Mouse (Mus musculus): Measurements from ENCODE around the gene Rdh16f1. TPM values are rescaled to one million over a fixed set of nuclear protein-coding genes. Genes with fewer than 3 reads are reported as not detected.

The Rdh16f1 gene
- polyA plus RNA-seq, 1 experiment, result not detected

DNA sequence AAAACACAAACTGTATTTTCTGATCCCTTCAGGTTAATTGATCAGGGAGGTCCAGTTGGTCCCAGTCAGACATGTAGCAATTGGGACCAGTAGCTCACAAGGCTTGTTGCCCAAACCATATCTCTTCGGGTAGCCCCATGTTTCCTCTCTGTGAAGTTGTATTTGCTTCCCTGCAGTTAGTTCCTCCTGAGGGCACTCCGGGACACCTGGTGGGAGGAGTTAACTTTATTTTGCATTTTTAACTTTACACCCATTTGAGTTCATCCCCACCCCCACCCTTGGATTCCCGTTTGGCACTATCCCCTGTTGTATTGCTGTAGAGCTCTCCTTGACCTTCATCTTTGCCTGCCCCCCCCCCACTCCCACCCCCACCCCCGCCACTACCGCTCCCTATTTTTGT lies 13.7 kb upstream of the Rdh16f1 start:
- Histone ChIP-seq H3K4me3 (ENCODE audit: control insufficient read depth, insufficient read depth, low read length) (no peak overlapping the region), H3K27ac (ENCODE audit: control insufficient read depth, insufficient read depth, low read length) (no peak overlapping the region), H3K4me1 (replicated peaks; ENCODE audit: control insufficient read depth, insufficient read depth, low read length) (no peaks in the 10 kb centered on the region), H3K27me3 (ENCODE audit: control insufficient read depth, insufficient read depth, low read length) (no peaks in the 10 kb centered on the region), H3K36me3 (ENCODE audit: control insufficient read depth, insufficient read depth, low read length) (peaks cover 19% of the 10 kb centered on the region)
- no peak for DNase-seq
- 71% methylated on average over 5 of the region's 5 CpGs for WGBS
- TF ChIP-seq CTCF (IDR thresholded peaks at IDR 0.05; ENCODE audit: borderline replicate concordance, control insufficient read depth, extremely low read depth, insufficient read depth, low read length, poor library complexity) (no peak), POLR2A (IDR thresholded peaks at IDR 0.05; ENCODE audit: control insufficient read depth, extremely low read depth, insufficient read depth, low read length, poor library complexity) (no peak)

DNA sequence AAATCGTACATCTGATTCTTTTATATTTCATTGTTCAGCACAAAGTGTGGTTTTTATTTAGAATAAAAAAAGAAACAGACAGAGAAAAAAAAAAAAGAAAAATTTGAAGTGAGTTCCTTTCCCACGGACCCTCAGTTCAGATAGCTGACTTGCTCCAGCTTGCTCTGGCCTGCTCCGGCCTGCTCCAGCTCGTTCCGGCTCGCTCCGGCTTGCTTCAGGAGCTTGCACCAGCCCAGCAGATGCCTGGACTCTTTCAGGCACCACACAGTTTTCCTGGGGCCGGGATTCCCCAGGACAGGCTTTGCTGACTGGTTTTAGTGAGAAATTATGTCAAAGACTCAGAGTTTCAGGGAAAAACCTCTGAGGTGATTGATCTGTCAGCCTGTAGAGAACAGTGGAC lies 12.3 kb upstream of the Rdh16f1 start:
- Histone ChIP-seq H3K4me3 (ENCODE audit: control insufficient read depth, insufficient read depth, low read length) (no peak overlapping the region), H3K4me1 (replicated peaks; ENCODE audit: control insufficient read depth, insufficient read depth, low read length) (no peaks in the 10 kb centered on the region), H3K27me3 (ENCODE audit: control insufficient read depth, insufficient read depth, low read length) (no peaks in the 10 kb centered on the region), H3K27ac (ENCODE audit: control insufficient read depth, insufficient read depth, low read length) (no peak overlapping the region), H3K36me3 (ENCODE audit: control insufficient read depth, insufficient read depth, low read length) (peaks cover 16% of the 10 kb centered on the region)
- no peak for DNase-seq
- TF ChIP-seq POLR2A (IDR thresholded peaks at IDR 0.05; ENCODE audit: control insufficient read depth, extremely low read depth, insufficient read depth, low read length, poor library complexity) (no peak), CTCF (IDR thresholded peaks at IDR 0.05; ENCODE audit: borderline replicate concordance, control insufficient read depth, extremely low read depth, insufficient read depth, low read length, poor library complexity) (no peak)
- WGBS, result 91% methylated on average over 8 of the region's 8 CpGs

DNA sequence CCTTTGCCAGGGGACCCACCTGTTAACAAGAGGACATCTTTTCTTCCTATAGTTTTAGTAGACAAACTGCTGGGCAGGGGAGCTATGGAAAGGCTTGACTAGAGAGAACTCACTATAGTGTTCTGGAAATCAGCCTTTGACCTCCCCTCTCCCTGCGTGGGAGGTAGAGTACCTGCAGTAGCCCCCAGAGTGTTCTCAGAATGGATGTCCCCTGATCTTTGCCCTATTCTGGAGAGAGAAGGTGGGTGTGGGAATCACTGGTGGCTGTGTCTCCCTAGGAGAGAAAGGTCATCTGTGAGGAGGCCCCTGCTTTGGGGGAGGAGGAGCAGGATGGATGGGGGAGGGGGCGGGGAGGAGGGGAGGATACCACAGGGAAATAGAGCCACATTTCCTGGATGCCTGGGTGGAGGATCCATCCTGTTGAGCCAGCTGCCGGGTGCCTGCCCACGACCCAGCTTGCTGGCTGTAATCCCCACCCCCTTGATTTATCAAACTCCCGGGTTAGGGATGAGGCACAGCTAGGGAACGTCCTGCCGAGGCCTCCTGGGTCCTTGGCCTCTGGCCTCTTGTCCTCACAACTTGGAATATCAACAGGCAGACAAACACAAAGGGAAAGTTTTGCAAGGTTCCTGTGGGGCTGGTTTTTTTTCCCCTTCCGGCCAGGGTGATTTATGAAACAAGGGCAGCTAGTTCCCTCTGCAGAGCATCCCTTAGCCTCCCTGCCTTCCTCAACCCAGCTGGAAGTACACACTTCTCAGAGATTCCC lies 10.6 kb upstream of the Rdh16f1 start:
- WGBS, result 66% methylated on average over 8 of the region's 8 CpGs
- DNase-seq, result no peak
- Histone ChIP-seq H3K4me1 (replicated peaks; ENCODE audit: control insufficient read depth, insufficient read depth, low read length) (no peaks in the 10 kb centered on the region), H3K27ac (ENCODE audit: control insufficient read depth, insufficient read depth, low read length) (no peak overlapping the region), H3K4me3 (ENCODE audit: control insufficient read depth, insufficient read depth, low read length) (no peak overlapping the region), H3K36me3 (ENCODE audit: control insufficient read depth, insufficient read depth, low read length) (no peaks in the 10 kb centered on the region; the same call in 1 of the 2 replicates), H3K27me3 (ENCODE audit: control insufficient read depth, insufficient read depth, low read length) (no peaks in the 10 kb centered on the region)
- TF ChIP-seq POLR2A (IDR thresholded peaks at IDR 0.05; ENCODE audit: control insufficient read depth, extremely low read depth, insufficient read depth, low read length, poor library complexity) (no peak), CTCF (IDR thresholded peaks at IDR 0.05; ENCODE audit: borderline replicate concordance, control insufficient read depth, extremely low read depth, insufficient read depth, low read length, poor library complexity) (no peak)

DNA sequence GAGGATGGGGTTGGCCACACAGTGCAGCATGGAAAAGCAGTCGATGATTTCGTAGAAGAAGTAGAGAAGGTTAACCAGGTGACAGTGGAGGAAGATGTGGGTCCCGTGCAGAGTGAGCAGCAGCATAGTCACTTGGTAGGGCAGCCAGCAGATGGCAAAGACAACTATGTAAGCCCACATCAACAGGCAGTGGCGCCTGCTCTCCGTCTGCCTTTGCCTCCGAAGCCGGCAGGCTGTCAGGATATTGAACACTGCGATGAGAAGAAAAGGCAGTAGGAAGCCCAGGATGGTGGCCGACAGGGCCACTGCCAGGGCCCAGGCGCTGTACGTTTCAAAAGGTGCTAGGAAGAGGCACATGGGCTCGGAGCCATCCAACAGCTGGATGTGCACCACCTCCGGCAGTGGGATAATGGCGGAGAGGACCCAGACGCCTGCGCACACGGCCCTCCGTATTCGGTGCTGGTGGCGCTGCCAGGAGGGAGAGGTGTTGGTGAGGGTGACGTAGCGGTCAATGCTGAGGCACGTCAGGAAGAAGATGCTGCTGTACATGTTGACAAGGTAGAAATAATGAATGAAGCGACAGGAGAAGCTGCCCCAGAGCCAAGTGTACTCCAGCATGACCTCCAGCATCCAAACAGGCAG lies 9.3 kb upstream of the Rdh16f1 start:
- no peaks in the 10 kb centered on the region for H3K27me3 ChIP-seq (ENCODE audit: control insufficient read depth, insufficient read depth, low read length)
- DNase-seq, result no peak
- H3K4me1 ChIP-seq (replicated peaks; ENCODE audit: control insufficient read depth, insufficient read depth, low read length), result no peaks in the 10 kb centered on the region
- no peaks in the 10 kb centered on the region for H3K36me3 ChIP-seq (ENCODE audit: control insufficient read depth, insufficient read depth, low read length)
- H3K4me3 ChIP-seq (ENCODE audit: control insufficient read depth, insufficient read depth, low read length), result no peak overlapping the region
- TF ChIP-seq POLR2A (IDR thresholded peaks at IDR 0.05; ENCODE audit: control insufficient read depth, extremely low read depth, insufficient read depth, low read length, poor library complexity) (no peak), CTCF (IDR thresholded peaks at IDR 0.05; ENCODE audit: borderline replicate concordance, control insufficient read depth, extremely low read depth, insufficient read depth, low read length, poor library complexity) (no peak)
- WGBS, result 87% methylated on average over 24 of the region's 24 CpGs
- no peak overlapping the region for H3K27ac ChIP-seq (ENCODE audit: control insufficient read depth, insufficient read depth, low read length)

DNA sequence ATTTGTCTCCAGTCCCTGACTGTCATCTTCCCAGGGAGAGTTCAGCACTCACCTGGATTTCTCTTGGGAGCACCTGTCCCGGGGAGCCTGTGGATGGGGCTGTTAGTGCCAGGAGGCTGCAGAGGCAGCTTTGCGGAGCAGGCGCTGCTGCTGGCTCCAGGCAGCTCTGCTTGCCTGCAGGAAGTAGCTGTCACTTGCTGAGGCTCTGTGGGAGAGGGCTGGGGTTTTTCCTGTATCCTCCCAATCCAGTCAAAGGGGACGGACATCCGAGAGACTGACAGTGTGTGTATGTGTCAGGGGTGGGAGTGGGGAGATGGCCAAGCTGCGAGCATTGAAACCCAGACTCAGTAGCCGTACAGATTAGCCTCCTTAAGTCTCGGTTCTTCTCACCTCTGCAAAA lies 8.0 kb upstream of the Rdh16f1 start, which contains the start of gene Gpr182:
Gpr182 (minus strand) TSS at position 185 of the 400 bp plus-strand sequence.
- WGBS, result 85% methylated on average over 8 of the region's 8 CpGs
- TF ChIP-seq POLR2A (IDR thresholded peaks at IDR 0.05; ENCODE audit: control insufficient read depth, extremely low read depth, insufficient read depth, low read length, poor library complexity), result no peak
- TF ChIP-seq CTCF (IDR thresholded peaks at IDR 0.05; ENCODE audit: borderline replicate concordance, control insufficient read depth, extremely low read depth, insufficient read depth, low read length, poor library complexity), result no peak
- Histone ChIP-seq H3K4me1 (replicated peaks; ENCODE audit: control insufficient read depth, insufficient read depth, low read length) (no peaks in the 10 kb centered on the region), H3K4me3 (ENCODE audit: control insufficient read depth, insufficient read depth, low read length) (no peak within 1 kb of the TSS), H3K27me3 (ENCODE audit: control insufficient read depth, insufficient read depth, low read length) (no peaks in the 10 kb centered on the region), H3K27ac (ENCODE audit: control insufficient read depth, insufficient read depth, low read length) (no peak within 1 kb of the TSS), H3K36me3 (ENCODE audit: control insufficient read depth, insufficient read depth, low read length) (no peaks in the 10 kb centered on the region)
- DNase-seq, result no peak

DNA sequence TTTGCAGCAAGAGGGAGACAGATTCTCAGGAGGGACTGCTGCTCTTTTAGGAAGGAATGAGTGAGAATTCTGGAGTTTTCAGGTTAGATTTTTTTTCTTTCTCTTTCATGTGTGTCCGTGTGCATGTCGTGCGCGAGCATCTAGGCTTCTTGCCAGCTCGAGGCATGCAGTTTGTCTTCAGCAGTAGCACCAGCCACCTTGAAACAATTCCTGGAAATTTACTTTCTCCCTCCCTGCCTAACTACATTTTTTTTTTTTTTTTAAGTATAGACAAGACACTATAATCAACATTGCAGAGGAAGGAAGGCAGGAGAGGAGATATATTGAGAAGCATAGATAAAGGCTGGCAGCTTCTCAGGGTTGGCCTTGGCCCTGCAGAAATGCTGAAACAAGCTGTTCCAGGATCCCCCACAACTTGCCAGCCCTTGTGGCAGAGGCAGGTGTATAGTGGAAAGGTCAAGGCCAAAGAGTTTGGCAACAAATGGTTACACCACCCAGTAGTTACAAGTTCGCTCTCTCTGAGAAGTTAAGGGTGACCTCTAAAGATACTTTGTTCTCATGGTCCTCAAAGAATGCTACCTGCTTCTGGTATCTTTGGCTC lies 4.9 kb upstream of the Rdh16f1 start:
- Histone ChIP-seq H3K27ac (ENCODE audit: control insufficient read depth, insufficient read depth, low read length) (no peak overlapping the region), H3K36me3 (ENCODE audit: control insufficient read depth, insufficient read depth, low read length) (no peaks in the 10 kb centered on the region), H3K27me3 (ENCODE audit: control insufficient read depth, insufficient read depth, low read length) (no peaks in the 10 kb centered on the region), H3K4me1 (replicated peaks; ENCODE audit: control insufficient read depth, insufficient read depth, low read length) (no peaks in the 10 kb centered on the region), H3K4me3 (ENCODE audit: control insufficient read depth, insufficient read depth, low read length) (no peak overlapping the region)
- no peak for DNase-seq
- WGBS, result 79% methylated on average over 6 of the region's 6 CpGs
- TF ChIP-seq POLR2A (IDR thresholded peaks at IDR 0.05; ENCODE audit: control insufficient read depth, extremely low read depth, insufficient read depth, low read length, poor library complexity), result no peak
- TF ChIP-seq CTCF (IDR thresholded peaks at IDR 0.05; ENCODE audit: borderline replicate concordance, control insufficient read depth, extremely low read depth, insufficient read depth, low read length, poor library complexity), result no peak

Measured in thymus, adult 2 months (tissue).